Mouse (Mus musculus) stomach, postnatal 0 days (tissue): Measurements from ENCODE around the gene Hs6st2. TPM values are rescaled to one million over a fixed set of nuclear protein-coding genes. Genes with fewer than 3 reads are reported as not detected.

Experiments
- ATAC-seq: fragments of 200-750 bp; cut with Nextera tagmentation; 2 replicates; pipeline ENCODE4 v1.8.0; 2017; ENCODE audit not compliant: low FRiP score, low TSS enrichment
- DNase-seq: peaks from one replicate; pipeline ENCODE4 v3.0.0-alpha.2; 2016; ENCODE audit warnings: low spot score
- H3K27ac ChIP-seq: fragments of 300-500 bp; sonication (generic); replicated peaks from 2 replicates; pipeline ENCODE4 v1.5.1; 2014; ENCODE audit warnings: mild to moderate bottlenecking, control low read depth
- H3K27me3 ChIP-seq: fragments of 300-500 bp; sonication (generic); 2 replicates; pipeline ENCODE4 v1.6.1; 2014; ENCODE audit warnings: low read length; ENCODE audit not compliant: control insufficient read depth, insufficient read depth
- H3K36me3 ChIP-seq: fragments of 300-500 bp; sonication (generic); 2 replicates; pipeline ENCODE4 v1.6.1; 2014; ENCODE audit warnings: low read length, mixed read lengths; ENCODE audit not compliant: control insufficient read depth, insufficient read depth
- H3K4me1 ChIP-seq: fragments of 300-500 bp; sonication (generic); replicated peaks from 2 replicates; pipeline ENCODE4 v1.6.1; 2014; ENCODE audit warnings: antibody characterized with exemption; ENCODE audit not compliant: control insufficient read depth, insufficient read depth
- H3K4me2 ChIP-seq: fragments of 300-500 bp; sonication (generic); replicated peaks from 2 replicates; pipeline ENCODE4 v1.6.1; 2014; ENCODE audit warnings: low read depth, mild to moderate bottlenecking, control low read depth, moderate library complexity
- H3K4me3 ChIP-seq: fragments of 300-500 bp; sonication (generic); 2 replicates; pipeline ENCODE4 v1.5.1; 2014; ENCODE audit warnings: low read depth, low read length, control low read depth
- H3K9ac ChIP-seq: fragments of 300-500 bp; sonication (generic); 2 replicates; pipeline ENCODE4 v1.6.1; 2014; ENCODE audit warnings: mild to moderate bottlenecking, low read length, control low read depth, mixed read lengths
- H3K9me3 ChIP-seq: fragments of 300-500 bp; sonication (generic); 2 replicates; pipeline ENCODE4 v1.6.1; 2016; ENCODE audit warnings: low read length; ENCODE audit not compliant: control insufficient read depth
- CTCF ChIP-seq: IDR thresholded peaks from 2 replicates; pipeline ENCODE4 v1.5.1; 2016; ENCODE audit warnings: antibody characterized with exemption, low read depth, mild to moderate bottlenecking, moderate library complexity
- EP300 ChIP-seq: optimal IDR thresholded peaks from 2 replicates; pipeline ENCODE3; 2016; ENCODE audit warnings: antibody characterized with exemption
- WGBS: fragments of 180-500 bp; shearing (Covaris S2); extraction: QIAGEN DNeasy Blood & Tissue Kit; methylation state at CpG from one replicate; pipeline ENCODE4 v1.1.7; 2014; 5-methylcytosine and 5-hydroxymethylcytosine counted together
- polyA plus RNA-seq: library from polyadenylated mRNA; unstranded; fragments of >200 nt; fragmentation: Nextera tagmentation; extraction: Ambion mirVana; gene quantifications from 2 replicates; pipeline ENCODE4 v1.2.1, GENCODE M21; 2015

The Hs6st2 gene
- polyA plus RNA-seq, 1 experiment from 2014 or later = 1.1 TPM

- no peaks in the 10 kb centered on the region for H3K4me1 ChIP-seq
- ATAC-seq (no peak), DNase-seq (no peak)
- no peaks in the 10 kb centered on the region for H3K9me3 ChIP-seq
- TF ChIP-seq EP300 (no peak), CTCF (no peak)
- WGBS = 78% methylated on average over 3 of the region's 3 CpGs
- no peak overlapping the region for H3K4me2 ChIP-seq
- no peak overlapping the region for H3K4me3 ChIP-seq
- H3K27me3 ChIP-seq = no peaks in the 10 kb centered on the region
- no peaks in the 10 kb centered on the region for H3K36me3 ChIP-seq
- no peak overlapping the region for H3K9ac ChIP-seq
- no peak overlapping the region for H3K27ac ChIP-seq
These were observed 38.9 kb downstream of the Hs6st2 start for GRCm38 (mm10) chrX:51642661-51643257.

- no peak overlapping the region for H3K27ac ChIP-seq
- H3K4me1 ChIP-seq = no peaks in the 10 kb centered on the region
- no peaks in the 10 kb centered on the region for H3K36me3 ChIP-seq
- WGBS = 73% methylated on average over 7 of the region's 7 CpGs
- no peak overlapping the region for H3K4me2 ChIP-seq
- no peak for ATAC-seq
- TF ChIP-seq CTCF (no peak), EP300 (no peak)
- no peak for DNase-seq
- no peaks in the 10 kb centered on the region for H3K9me3 ChIP-seq
- no peak overlapping the region for H3K4me3 ChIP-seq
- no peaks in the 10 kb centered on the region for H3K27me3 ChIP-seq
- H3K9ac ChIP-seq = no peak overlapping the region
These were observed 45.9 kb downstream of the Hs6st2 start for GRCm38 (mm10) chrX:51635756-51636155.

- TF ChIP-seq EP300 = no peak
- 47% methylated on average over 2 of the region's 2 CpGs for WGBS
- H3K27ac ChIP-seq = no peak overlapping the region
These were observed 50.3 kb downstream of the Hs6st2 start for GRCm38 (mm10) chrX:51631376-51631775.

GRCm38 (mm10) chrX:51614384-51615004 is 67.2 kb downstream of the Hs6st2 start:
- no peak for DNase-seq
- no peaks in the 10 kb centered on the region for H3K9me3 ChIP-seq
- H3K9ac ChIP-seq = no peak overlapping the region
- H3K27ac ChIP-seq = no peak overlapping the region
- 27% methylated on average over 7 of the region's 7 CpGs for WGBS
- no peaks in the 10 kb centered on the region for H3K36me3 ChIP-seq
- H3K4me1 ChIP-seq = no peaks in the 10 kb centered on the region
- H3K4me2 ChIP-seq = no peak overlapping the region
- ATAC-seq = no peak
- H3K27me3 ChIP-seq = no peaks in the 10 kb centered on the region
- no peak for TF ChIP-seq CTCF
- TF ChIP-seq EP300 = no peak
- H3K4me3 ChIP-seq = no peak overlapping the region

More at GRCm38 (mm10) chrX:51631376-51631775, 50.3 kb downstream of the Hs6st2 start:
- ATAC-seq (no peak), DNase-seq (no peak)
- H3K4me3 ChIP-seq = no peak overlapping the region
- H3K4me1 ChIP-seq = no peaks in the 10 kb centered on the region
- H3K36me3 ChIP-seq = no peaks in the 10 kb centered on the region
- H3K9ac ChIP-seq = no peak overlapping the region
- no peak overlapping the region for H3K4me2 ChIP-seq
- H3K27me3 ChIP-seq = no peaks in the 10 kb centered on the region
- H3K9me3 ChIP-seq = no peaks in the 10 kb centered on the region

- Histone ChIP-seq H3K36me3 (no peaks in the 10 kb centered on the region), H3K4me2 (no peak overlapping the region), H3K27me3 (no peaks in the 10 kb centered on the region), H3K4me1 (no peaks in the 10 kb centered on the region), H3K9me3 (no peaks in the 10 kb centered on the region), H3K4me3 (no peak overlapping the region), H3K27ac (no peak overlapping the region), H3K9ac (no peak overlapping the region)
- ATAC-seq (no peak), DNase-seq (no peak)
- WGBS = 14% methylated on average over 1 of the region's 1 CpGs
- TF ChIP-seq EP300 (no peak), CTCF (no peak)
These were observed 70.9 kb downstream of the Hs6st2 start for GRCm38 (mm10) chrX:51610743-51611142.

- Histone ChIP-seq H3K9me3 (no peaks in the 10 kb centered on the region), H3K27me3 (no peaks in the 10 kb centered on the region), H3K9ac (no peak overlapping the region), H3K4me1 (no peaks in the 10 kb centered on the region), H3K4me3 (no peak overlapping the region), H3K27ac (no peak overlapping the region), H3K4me2 (no peak overlapping the region), H3K36me3 (no peaks in the 10 kb centered on the region)
- DNase-seq (no peak), ATAC-seq (no peak)
- WGBS = 84% methylated on average over 6 of the region's 6 CpGs
- TF ChIP-seq EP300 (no peak), CTCF (no peak)
These were observed 75.3 kb downstream of the Hs6st2 start for GRCm38 (mm10) chrX:51606231-51606863.
